Mouse (Mus musculus) urinary bladder, adult 18-20 months (tissue): ENCODE results near the gene Max.

Experiments
- DNase-seq, 2 experiments: peaks; one replicate each; pipeline ENCODE4 v3.0.0; 2022; ENCODE audit warnings: low spot score in 2 of 2, mixed read lengths in 2 of 2

The Max gene

GRCm38 (mm10) chr12:76887941-76888340, 74.1 kb downstream of the Max start:
- no peak for DNase-seq
